In the genomic region with DNA sequence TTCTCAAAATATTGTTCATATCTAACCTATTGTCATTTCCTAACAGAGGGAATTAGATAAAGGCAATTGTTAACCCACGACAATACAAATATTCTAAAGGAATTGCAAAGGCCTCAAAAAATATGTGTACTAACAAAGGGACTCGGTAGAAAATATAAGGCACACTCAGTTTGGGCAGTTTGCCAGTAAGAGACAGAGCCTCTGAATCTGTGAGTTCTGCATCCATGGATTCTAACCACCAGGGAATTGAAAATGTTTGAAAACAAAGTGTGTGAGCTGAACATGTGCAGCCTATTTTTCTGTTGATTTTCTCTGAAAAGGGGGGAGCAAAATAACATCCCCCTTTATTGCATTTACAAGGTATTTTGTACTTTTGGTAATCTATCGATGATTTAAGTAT, we compare ENCODE assay signal across 12 mouse cellular contexts.
"Had no signal": no experiment of that assay in that cellular context is flagged by ENCODE, and none has a peak within 500 bp of the region (broad histone marks: within the 10 kb centered on the region; RNA-seq: fewer than 3 reads in every experiment).

No protein-coding gene starts in this region.

- DNase-seq: kidney, adult 18-20 months; kidney, postnatal 10 days; kidney, postnatal 4 days; liver; liver, embryonic 13.5 days; liver, postnatal 0 days; lung, postnatal 36 days; spleen, adult 18-20 months; thymus, adult 2 months; thymus, postnatal 25 days had no signal

- H3K9ac ChIP-seq: liver, embryonic 13.5 days; liver, postnatal 0 days had no signal

- H3K4me2 ChIP-seq: liver, embryonic 13.5 days had no signal

- H3K27me3 ChIP-seq: liver, embryonic 13.5 days had no signal

- H3K27ac ChIP-seq: layer of hippocampus, adult 2 months; liver, embryonic 13.5 days had no signal

- H3K36me3 ChIP-seq: liver, embryonic 13.5 days had no signal

- ATAC-seq: liver, postnatal 0 days; midbrain, embryonic 16.5 days had no signal

- H3K4me1 ChIP-seq: liver, embryonic 13.5 days had no signal

- H3K4me3 ChIP-seq: layer of hippocampus, adult 2 months; liver, embryonic 13.5 days had no signal

- H3K9me3 ChIP-seq: liver, embryonic 13.5 days had no signal
